Mouse (Mus musculus) central nervous system, embryonic 11.5 days (tissue): ENCODE results near the gene Zfp617. TPM values are rescaled to one million over a fixed set of nuclear protein-coding genes. Genes with fewer than 3 reads are reported as not detected.

Source experiments
- polyA plus RNA-seq: library from polyadenylated mRNA; depleted of rRNA; stranded (reverse); fragments of >200 nt; gene quantifications from 2 replicates; pipeline ENCODE4 v1.2.3, GENCODE M21; 2012; rRNA removed

Zfp617 gene
- 21.6 and 25.9 TPM in 2 replicates for polyA plus RNA-seq

GRCm38 (mm10) chr8:71908309-71909261, at the start of gene Zfp617, which contains the start of gene Zfp882:
Gene Zfp617 (plus strand): TSS chr8:71908635.
Gene Zfp882 (plus strand): TSS chr8:71908608.

GRCm38 (mm10) chr8:71881618-71882274, 26.7 kb upstream of the Zfp617 start, which contains the start of gene Zfp709:
Gene Zfp709 (plus strand): TSS chr8:71882019.

GRCm38 (mm10) chr8:71950482-71951221, 42.2 kb downstream of the Zfp617 start, which contains the start of gene Zfp961:
Gene Zfp961 (plus strand): TSS chr8:71951038.

Other genes with a start within 250 kb of the Zfp617 start
- gene Unc13a, start 236.9 kb upstream of the Zfp617 start, polyA plus RNA-seq = 15.4 and 19.3 TPM in 2 replicates
- gene Jak3, start 232.3 kb upstream of the Zfp617 start, polyA plus RNA-seq = 3.5 TPM in 2 replicates
- gene Insl3, start 219.4 kb upstream of the Zfp617 start, polyA plus RNA-seq = 0.57 and 1.1 TPM in 2 replicates
- 0.40 and 0.66 TPM in 2 replicates for gene B3gnt3, start 206.8 kb upstream of the Zfp617 start, polyA plus RNA-seq
- gene Fcho1, start 182.9 kb upstream of the Zfp617 start, polyA plus RNA-seq = 30.0 and 40.4 TPM in 2 replicates
- 1.8 and 3.1 TPM in 2 replicates for gene Zfp709, start 26.6 kb upstream of the Zfp617 start, polyA plus RNA-seq
- gene Zfp882, start within 50 bp of the Zfp617 start, polyA plus RNA-seq = 9.3 and 10.3 TPM in 2 replicates
- gene Zfp961, start 42.4 kb downstream of the Zfp617 start, polyA plus RNA-seq = 20.2 and 30.8 TPM in 2 replicates
- gene Cyp4f18, start 101.0 kb downstream of the Zfp617 start, polyA plus RNA-seq = 0.24 and 0.27 TPM in 2 replicates
- not detected in 2 replicates for gene Olfr372, start 132.6 kb downstream of the Zfp617 start, polyA plus RNA-seq
- gene Olfr373, start 174.5 kb downstream of the Zfp617 start, polyA plus RNA-seq = not detected in 2 replicates
- gene Olfr374, start 198.4 kb downstream of the Zfp617 start, polyA plus RNA-seq = not detected in 2 replicates
- gene Tpm4, start 226.3 kb downstream of the Zfp617 start, polyA plus RNA-seq = 409 and 947 TPM in 2 replicates